Mouse (Mus musculus): Measurements from ENCODE around the gene Kpna6. TPM values are rescaled to one million over a fixed set of nuclear protein-coding genes. Genes with fewer than 3 reads are reported as not detected.

The Kpna6 gene
- polyA plus RNA-seq, 1 experiment from 2014 or later = 5.7 TPM

DNA sequence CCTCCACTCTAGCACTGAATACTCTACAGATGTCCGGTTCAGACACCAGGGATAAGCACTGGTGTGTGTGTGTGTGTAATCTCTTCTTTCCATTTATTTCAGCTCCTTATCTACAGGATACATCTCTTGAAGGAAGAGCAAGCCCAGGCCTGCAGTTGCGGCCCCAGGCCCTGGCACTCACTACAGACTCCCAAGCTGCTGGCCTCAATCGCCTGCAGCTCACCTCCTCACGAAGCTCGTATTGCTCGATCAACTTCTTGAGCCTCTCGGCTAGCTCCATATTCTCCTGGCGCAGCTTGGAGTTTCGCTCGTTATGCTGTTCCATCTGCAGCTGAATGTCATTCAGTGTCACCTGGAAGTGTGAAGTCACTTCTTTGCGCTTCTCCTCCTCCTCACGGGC is 40.7 kb downstream of the Kpna6 start:
- Histone ChIP-seq H3K4me1 (replicated peaks; ENCODE audit: control insufficient read depth, insufficient read depth) (no peaks in the 10 kb centered on the region), H3K36me3 (ENCODE audit: control insufficient read depth, insufficient read depth, low read length) (peaks cover 54% of the 10 kb centered on the region), H3K4me2 (replicated peaks; ENCODE audit: low read depth) (no peak overlapping the region), H3K4me3 (ENCODE audit: low read depth, low read length) (no peak overlapping the region), H3K27me3 (ENCODE audit: control insufficient read depth, insufficient read depth, low read length) (no peaks in the 10 kb centered on the region), H3K9ac (ENCODE audit: low read length) (no peak overlapping the region), H3K9me3 (ENCODE audit: control insufficient read depth, low read length) (no peaks in the 10 kb centered on the region), H3K27ac (replicated peaks) (no peak overlapping the region)
- TF ChIP-seq EP300 (optimal IDR thresholded peaks at IDR 0.05) (no peak), CTCF (IDR thresholded peaks at IDR 0.05; ENCODE audit: low read depth) (no peak)
- WGBS = 86% methylated on average over 12 of the region's 12 CpGs
- ATAC-seq (ENCODE audit: low FRiP score, low TSS enrichment) (no peak), DNase-seq (ENCODE audit: low spot score) (no peak)

DNA sequence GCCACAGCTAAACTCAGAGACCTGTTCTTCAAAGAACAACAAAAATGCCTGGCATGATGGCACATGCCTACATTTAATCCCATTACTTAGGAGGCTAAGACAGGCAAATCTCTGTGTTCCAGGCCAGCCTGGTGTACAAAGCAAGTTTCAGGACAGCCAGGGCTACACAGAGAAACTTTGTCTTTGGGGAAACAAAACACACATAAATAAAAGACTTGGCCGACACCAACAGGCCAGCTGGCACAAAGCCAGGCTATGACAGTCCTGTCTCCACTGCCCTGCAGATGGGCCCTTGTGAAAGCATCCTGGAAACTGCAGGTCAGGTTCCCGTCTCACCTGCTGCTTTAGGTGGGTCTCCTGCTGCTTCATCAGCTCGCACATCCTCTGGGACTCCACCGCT is 41.6 kb downstream of the Kpna6 start:
- Histone ChIP-seq H3K9me3 (ENCODE audit: control insufficient read depth, low read length) (no peaks in the 10 kb centered on the region), H3K4me1 (replicated peaks; ENCODE audit: control insufficient read depth, insufficient read depth) (no peaks in the 10 kb centered on the region), H3K27me3 (ENCODE audit: control insufficient read depth, insufficient read depth, low read length) (no peaks in the 10 kb centered on the region), H3K36me3 (ENCODE audit: control insufficient read depth, insufficient read depth, low read length) (peaks cover 55% of the 10 kb centered on the region), H3K27ac (replicated peaks) (no peak overlapping the region), H3K9ac (ENCODE audit: low read length) (no peak overlapping the region), H3K4me2 (replicated peaks; ENCODE audit: low read depth) (no peak overlapping the region), H3K4me3 (ENCODE audit: low read depth, low read length) (no peak overlapping the region)
- 70% methylated on average over 4 of the region's 4 CpGs for WGBS
- ATAC-seq (ENCODE audit: low FRiP score, low TSS enrichment) = no peak
- TF ChIP-seq EP300 (optimal IDR thresholded peaks at IDR 0.05) (no peak), CTCF (IDR thresholded peaks at IDR 0.05; ENCODE audit: low read depth) (no peak)
- DNase-seq (ENCODE audit: low spot score) = no peak

GRCm38 (mm10) chr4:129626035-129626434 is 46.5 kb downstream of the Kpna6 start:
- no peak for TF ChIP-seq EP300 (optimal IDR thresholded peaks at IDR 0.05)
- no peak for TF ChIP-seq CTCF (IDR thresholded peaks at IDR 0.05; ENCODE audit: low read depth)
- H3K27me3 ChIP-seq (ENCODE audit: control insufficient read depth, insufficient read depth, low read length) = no peaks in the 10 kb centered on the region
- H3K4me3 ChIP-seq (ENCODE audit: low read depth, low read length) = no peak overlapping the region
- 74% methylated on average over 6 of the region's 6 CpGs for WGBS
- no peak overlapping the region for H3K4me2 ChIP-seq (replicated peaks; ENCODE audit: low read depth)
- H3K36me3 ChIP-seq (ENCODE audit: control insufficient read depth, insufficient read depth, low read length) = peaks cover 31% of the 10 kb centered on the region
- no peaks in the 10 kb centered on the region for H3K9me3 ChIP-seq (ENCODE audit: control insufficient read depth, low read length)
- no peak overlapping the region for H3K9ac ChIP-seq (ENCODE audit: low read length)
- DNase-seq (ENCODE audit: low spot score) (no peak), ATAC-seq (ENCODE audit: low FRiP score, low TSS enrichment) (no peak)
- H3K27ac ChIP-seq (replicated peaks) = no peak overlapping the region
- H3K4me1 ChIP-seq (replicated peaks; ENCODE audit: control insufficient read depth, insufficient read depth) = peaks cover 7% of the 10 kb centered on the region; the same call in 1 of the 2 replicates

GRCm38 (mm10) chr4:129625496-129625895 is 47.1 kb downstream of the Kpna6 start:
- Histone ChIP-seq H3K27me3 (ENCODE audit: control insufficient read depth, insufficient read depth, low read length) (no peaks in the 10 kb centered on the region), H3K9me3 (ENCODE audit: control insufficient read depth, low read length) (no peaks in the 10 kb centered on the region), H3K4me3 (ENCODE audit: low read depth, low read length) (no peak overlapping the region), H3K4me2 (replicated peaks; ENCODE audit: low read depth) (peak overlapping the region; percentile 81; the same call in 1 of the 2 replicates), H3K36me3 (ENCODE audit: control insufficient read depth, insufficient read depth, low read length) (peaks cover 26% of the 10 kb centered on the region), H3K9ac (ENCODE audit: low read length) (peak overlapping the region; percentile 2; the same call in 1 of the 2 replicates), H3K27ac (replicated peaks) (peak overlapping the region; percentile 92), H3K4me1 (replicated peaks; ENCODE audit: control insufficient read depth, insufficient read depth) (peaks cover 7% of the 10 kb centered on the region; the same call in 1 of the 2 replicates)
- 38% methylated on average over 4 of the region's 4 CpGs for WGBS
- ATAC-seq (ENCODE audit: low FRiP score, low TSS enrichment) (no peak), DNase-seq (ENCODE audit: low spot score) (no peak)
- no peak for TF ChIP-seq CTCF (IDR thresholded peaks at IDR 0.05; ENCODE audit: low read depth)
- no peak for TF ChIP-seq EP300 (optimal IDR thresholded peaks at IDR 0.05)

- ATAC-seq (ENCODE audit: low FRiP score, low TSS enrichment) = peak; percentile 4; the same call in 1 of the 2 replicates
- WGBS = 6% methylated on average over 6 of the region's 6 CpGs
- peak overlapping the region; percentile 92 for H3K27ac ChIP-seq (replicated peaks)
These were observed 47.6 kb downstream of the Kpna6 start for GRCm38 (mm10) chr4:129625029-129625370.

DNA sequence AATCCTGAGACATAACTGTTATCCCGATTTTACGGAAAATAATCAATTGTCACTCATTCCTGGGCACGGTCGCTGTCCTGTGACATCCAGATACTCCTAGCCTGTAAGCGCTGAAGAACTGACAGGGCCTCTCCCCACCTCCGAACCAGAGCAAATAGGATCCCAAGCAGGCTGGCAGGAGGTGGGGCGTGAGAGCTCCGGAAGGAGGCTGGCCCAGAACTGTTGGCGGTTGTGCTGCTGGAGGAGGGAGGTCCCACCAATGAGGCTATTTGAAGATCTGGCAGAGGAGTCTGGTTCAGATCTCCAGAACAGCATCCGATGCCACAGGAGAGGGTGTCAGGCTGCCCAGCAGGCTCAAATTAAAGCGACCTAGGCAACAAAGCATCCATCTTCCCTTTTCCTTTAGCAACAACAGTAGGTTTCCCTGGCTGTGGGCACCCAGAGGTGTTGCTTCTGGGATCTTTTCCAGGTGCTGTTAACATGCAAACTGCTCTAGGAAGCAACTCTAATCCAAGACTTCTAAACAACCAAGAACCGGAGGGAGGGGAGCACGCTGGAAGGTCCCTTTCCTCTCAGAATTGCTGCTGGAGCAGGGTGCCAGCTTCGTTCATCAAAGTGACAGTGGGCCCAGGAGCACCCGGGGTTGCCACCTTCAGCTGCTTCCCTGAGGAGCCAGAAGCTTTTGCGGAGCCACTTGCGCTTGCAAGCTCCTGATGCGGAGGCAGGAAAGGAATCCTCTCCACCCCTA is 48.1 kb downstream of the Kpna6 start:
- Histone ChIP-seq H3K9ac (ENCODE audit: low read length) (peak overlapping the region; percentile 66), H3K27ac (replicated peaks) (peak overlapping the region; percentile 92), H3K36me3 (ENCODE audit: control insufficient read depth, insufficient read depth, low read length) (peaks cover 22% of the 10 kb centered on the region), H3K27me3 (ENCODE audit: control insufficient read depth, insufficient read depth, low read length) (no peaks in the 10 kb centered on the region), H3K9me3 (ENCODE audit: control insufficient read depth, low read length) (no peaks in the 10 kb centered on the region), H3K4me1 (replicated peaks; ENCODE audit: control insufficient read depth, insufficient read depth) (peaks cover 7% of the 10 kb centered on the region; the same call in 1 of the 2 replicates), H3K4me2 (replicated peaks; ENCODE audit: low read depth) (peak overlapping the region; percentile 81), H3K4me3 (ENCODE audit: low read depth, low read length) (peak overlapping the region; percentile 62)
- under 1% methylated on average over 18 of the region's 18 CpGs for whole genome bisulfite sequencing
- peak; percentile 85 for ATAC-seq (ENCODE audit: low FRiP score, low TSS enrichment)
- no peak for TF ChIP-seq EP300 (optimal IDR thresholded peaks at IDR 0.05)
- TF ChIP-seq CTCF (IDR thresholded peaks at IDR 0.05; ENCODE audit: low read depth) = no peak
- DNase-seq (ENCODE audit: low spot score) = peak; percentile 87

More at GRCm38 (mm10) chr4:129625029-129625370, 47.6 kb downstream of the Kpna6 start:
- TF ChIP-seq CTCF (IDR thresholded peaks at IDR 0.05; ENCODE audit: low read depth) (no peak), EP300 (optimal IDR thresholded peaks at IDR 0.05) (no peak)
- peak overlapping the region; percentile 62 for H3K4me3 ChIP-seq (ENCODE audit: low read depth, low read length)
- peaks cover 23% of the 10 kb centered on the region for H3K36me3 ChIP-seq (ENCODE audit: control insufficient read depth, insufficient read depth, low read length)
- H3K27me3 ChIP-seq (ENCODE audit: control insufficient read depth, insufficient read depth, low read length) = no peaks in the 10 kb centered on the region
- H3K9me3 ChIP-seq (ENCODE audit: control insufficient read depth, low read length) = no peaks in the 10 kb centered on the region
- H3K9ac ChIP-seq (ENCODE audit: low read length) = peak overlapping the region; percentile 2
- H3K4me2 ChIP-seq (replicated peaks; ENCODE audit: low read depth) = peak overlapping the region; percentile 81
- H3K4me1 ChIP-seq (replicated peaks; ENCODE audit: control insufficient read depth, insufficient read depth) = peaks cover 7% of the 10 kb centered on the region; the same call in 1 of the 2 replicates
- no peak for DNase-seq (ENCODE audit: low spot score)
